Mouse (Mus musculus): Measurements from ENCODE around the gene Wipf2.
"Not testable (repeated sequence)": the region's sequence is repeated elsewhere in the genome, so short reads cannot be mapped to it uniquely, and the experiment has no call there.

The Wipf2 gene

DNA sequence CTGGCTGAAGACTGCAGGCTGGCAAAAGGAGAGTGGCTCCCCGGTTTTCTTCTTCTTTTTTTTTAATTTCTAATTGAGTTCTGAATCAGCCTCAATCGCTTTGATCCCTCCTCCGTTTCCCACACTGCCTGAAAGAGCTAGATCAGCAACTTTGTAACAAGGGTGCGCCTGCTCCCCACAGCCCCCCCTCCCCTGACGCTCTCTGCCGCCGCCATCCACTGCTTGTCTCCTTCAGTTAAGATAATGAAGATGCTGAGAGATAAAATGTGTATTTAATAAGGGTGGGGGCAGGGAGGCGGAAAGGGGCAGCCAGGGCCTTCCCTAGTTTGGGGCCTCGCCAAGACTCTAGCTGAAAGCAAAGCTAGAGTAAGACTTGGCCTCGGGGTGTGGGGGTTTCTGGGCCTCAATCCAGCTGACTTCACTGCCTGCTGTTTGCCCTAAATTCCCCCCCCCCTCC is 61.9 kb downstream of the Wipf2 start:
- in situ Hi-C loops (cut with MboI; ENCODE audit: low pct_unique_long_range_greater_than_20kb in 1 of 2, low sequenced_read_pairs in 2 of 2, unreplicated experiment in 1 of 2), result loop anchor here in 1 of 2 experiments (5.0 kb wide), 1 partner anchor 47 kb away; no protein-coding TSS in a partner anchor

DNA sequence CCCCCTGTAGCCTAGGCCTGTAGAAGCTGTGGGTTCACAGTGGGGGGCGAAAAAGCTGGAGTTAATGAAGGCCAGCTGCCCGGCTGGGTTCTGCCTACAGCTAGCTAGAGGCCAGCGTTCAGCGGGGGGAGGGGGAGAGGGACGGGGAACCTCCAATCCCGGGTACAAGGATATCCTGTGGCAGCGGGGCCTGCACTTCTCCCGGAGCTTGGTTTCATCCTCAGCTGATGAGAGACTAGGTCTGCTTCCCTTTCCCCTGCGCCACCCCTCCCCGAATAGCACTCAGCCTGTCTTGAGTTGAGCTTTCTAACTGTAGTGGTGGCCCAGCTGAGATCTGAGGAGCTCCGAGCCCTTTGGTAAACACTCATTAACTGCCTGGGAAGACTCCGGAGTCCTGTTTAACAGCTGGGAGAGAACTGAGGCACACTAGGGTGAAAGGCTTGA is 62.5 kb downstream of the Wipf2 start:
- in situ Hi-C loops (cut with MboI; ENCODE audit: low pct_unique_long_range_greater_than_20kb in 1 of 2, low sequenced_read_pairs in 2 of 2, unreplicated experiment in 1 of 2), result loop anchor here in 1 of 2 experiments (5.0 kb wide), 1 partner anchor 46 kb away; no protein-coding TSS in a partner anchor

DNA sequence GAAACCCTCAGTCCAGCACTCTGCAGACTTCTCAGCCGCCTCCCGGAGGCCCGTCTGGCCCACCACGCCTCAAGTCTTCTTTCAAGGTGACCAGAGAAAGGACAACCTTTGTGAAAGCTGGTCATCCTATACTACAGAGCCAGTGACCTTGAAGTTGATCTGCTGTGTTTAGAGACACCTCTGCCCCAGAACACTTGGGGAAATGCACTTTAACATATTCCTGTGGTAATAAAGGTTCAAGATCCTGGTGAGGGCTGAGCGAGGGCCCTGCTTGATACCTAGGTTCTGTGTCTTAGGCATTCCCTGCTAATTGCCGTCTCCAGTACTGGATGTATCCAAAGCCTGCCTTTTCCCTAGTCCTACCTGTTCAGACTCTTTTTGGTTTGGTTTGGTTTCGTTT is 63.1 kb downstream of the Wipf2 start:
- in situ Hi-C loops (cut with MboI; ENCODE audit: low pct_unique_long_range_greater_than_20kb in 1 of 2, low sequenced_read_pairs in 2 of 2, unreplicated experiment in 1 of 2), result loop anchor here in 1 of 2 experiments (5.0 kb wide), 1 partner anchor 46 kb away; no protein-coding TSS in a partner anchor

DNA sequence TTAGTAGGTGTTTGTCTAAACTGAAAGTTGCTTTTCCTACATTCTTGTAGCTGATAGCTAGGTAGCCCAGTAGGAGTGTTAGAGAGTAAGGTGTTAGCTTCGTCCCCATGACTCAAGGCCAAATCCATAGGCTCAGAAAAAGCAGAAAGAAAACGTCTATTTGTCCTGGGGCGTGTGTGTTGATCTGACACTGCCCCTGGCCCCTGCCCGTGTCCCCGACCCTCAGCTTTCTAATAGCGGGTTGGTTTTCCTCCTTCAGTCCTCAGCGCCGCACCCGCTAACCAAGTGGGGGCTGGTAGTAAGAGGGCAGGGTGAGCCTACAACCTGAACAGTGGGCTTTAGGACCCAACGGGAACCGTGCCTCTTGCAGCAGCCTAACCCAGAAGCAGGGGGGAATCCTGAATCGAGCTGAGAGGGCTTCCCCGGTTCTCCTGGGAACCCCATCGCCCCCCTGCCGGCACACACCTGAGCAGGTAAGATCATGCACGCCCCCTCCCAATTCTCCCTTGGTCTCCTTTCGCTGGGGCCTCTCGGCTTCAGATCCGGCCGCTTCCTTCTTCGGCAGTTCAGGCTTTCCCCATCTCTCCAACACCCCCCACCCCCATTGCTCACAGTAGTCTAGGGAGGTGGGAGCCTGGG is 64.1 kb downstream of the Wipf2 start, which contains the start of gene Rara:
Rara (plus strand) TSS at position 381 of the 639 bp plus-strand sequence.
- in situ Hi-C loops (cut with MboI; ENCODE audit: low pct_unique_long_range_greater_than_20kb in 1 of 2, low sequenced_read_pairs in 2 of 2, unreplicated experiment in 1 of 2), result loop anchor here in 1 of 2 experiments (5.0 kb wide), 1 partner anchor 45 kb away; no protein-coding TSS in a partner anchor

DNA sequence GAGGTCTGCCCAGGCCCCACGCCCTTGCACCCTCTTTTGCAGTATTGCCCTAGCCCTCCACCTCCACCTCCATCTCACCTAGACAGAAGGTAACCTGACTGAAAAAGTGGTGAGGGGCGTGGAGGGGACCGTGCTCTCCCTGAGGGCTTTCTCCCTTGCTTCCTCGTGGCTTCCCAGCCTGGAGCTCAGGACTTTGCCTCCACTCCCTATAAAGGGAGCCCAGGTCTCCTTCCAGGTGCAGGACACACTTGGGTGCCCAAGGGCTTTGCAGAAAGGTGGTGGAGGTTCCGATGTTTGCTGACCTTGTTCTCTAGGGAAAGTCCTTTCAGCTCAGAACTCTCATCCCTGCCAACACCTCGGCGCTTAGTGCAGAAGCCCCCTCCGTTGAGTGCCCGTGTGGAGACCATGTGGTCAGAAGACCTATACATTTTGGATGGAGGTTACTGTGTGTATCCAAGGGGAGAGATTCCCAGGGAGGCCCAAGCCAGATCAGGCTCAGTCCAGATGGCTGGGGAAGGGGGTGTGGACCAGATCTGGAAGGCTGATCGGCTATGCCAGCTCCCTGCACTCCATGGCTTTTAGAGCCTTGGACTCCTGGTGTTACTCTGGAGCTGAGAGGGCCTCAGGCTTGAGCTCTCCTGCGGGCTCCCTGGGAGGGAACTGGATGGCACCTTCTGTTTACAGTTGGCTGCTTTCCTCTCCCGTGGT is 64.9 kb downstream of the Wipf2 start:
- in situ Hi-C loops (cut with MboI; ENCODE audit: low pct_unique_long_range_greater_than_20kb in 1 of 2, low sequenced_read_pairs in 2 of 2, unreplicated experiment in 1 of 2), result loop anchor here in 1 of 2 experiments (5.0 kb wide), 1 partner anchor 44 kb away; no protein-coding TSS in a partner anchor

DNA sequence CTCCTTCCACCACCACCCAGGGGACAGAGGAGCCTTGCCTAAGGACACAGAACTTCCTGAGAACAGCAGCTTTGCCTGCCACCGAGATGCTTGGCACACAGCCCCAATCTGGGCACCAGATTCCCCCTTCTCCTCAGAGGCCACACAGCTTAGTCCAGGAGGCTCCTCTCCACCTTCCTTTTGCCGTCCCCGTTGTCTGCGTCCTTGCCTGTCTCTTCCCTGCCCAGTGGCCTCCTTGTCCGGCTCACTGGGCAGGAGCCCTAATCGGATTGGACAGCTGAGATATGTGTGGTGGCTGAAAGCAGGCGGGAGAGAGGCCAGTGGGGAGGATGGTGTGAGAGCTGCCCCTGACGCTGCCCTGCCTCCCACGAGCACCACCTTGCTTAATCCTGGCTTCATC is 66.1 kb downstream of the Wipf2 start:
- in situ Hi-C loops (cut with MboI; ENCODE audit: low pct_unique_long_range_greater_than_20kb in 1 of 2, low sequenced_read_pairs in 2 of 2, unreplicated experiment in 1 of 2), result loop anchor here in 1 of 2 experiments (5.0 kb wide), 1 partner anchor 43 kb away; no protein-coding TSS in a partner anchor

DNA sequence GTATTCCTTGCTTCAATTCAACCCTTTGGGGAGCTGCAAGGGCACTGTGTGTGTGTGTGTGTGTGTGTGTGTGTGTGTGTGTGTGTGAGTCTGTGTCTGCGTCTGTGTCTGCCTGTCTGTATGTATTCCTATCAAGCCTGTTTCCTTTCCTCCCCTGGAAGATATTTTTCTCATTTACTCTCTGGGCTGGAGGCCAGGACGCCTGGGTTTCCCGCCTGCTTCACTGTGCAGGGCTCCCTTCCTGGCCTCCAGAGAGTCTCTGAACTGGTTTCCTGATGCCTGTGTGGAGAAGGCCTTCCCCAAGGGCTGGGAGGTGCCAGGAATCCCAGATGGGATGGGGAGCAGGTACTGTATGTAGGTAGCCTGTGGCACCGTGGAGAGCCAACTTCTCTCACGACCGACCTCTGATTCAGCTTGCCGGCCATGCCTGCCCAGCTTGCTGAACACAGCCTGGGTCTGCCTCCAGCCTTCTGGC is 66.7 kb downstream of the Wipf2 start:
- in situ Hi-C loops (cut with MboI; ENCODE audit: low pct_unique_long_range_greater_than_20kb in 1 of 2, low sequenced_read_pairs in 2 of 2, unreplicated experiment in 1 of 2), result no loop called here

DNA sequence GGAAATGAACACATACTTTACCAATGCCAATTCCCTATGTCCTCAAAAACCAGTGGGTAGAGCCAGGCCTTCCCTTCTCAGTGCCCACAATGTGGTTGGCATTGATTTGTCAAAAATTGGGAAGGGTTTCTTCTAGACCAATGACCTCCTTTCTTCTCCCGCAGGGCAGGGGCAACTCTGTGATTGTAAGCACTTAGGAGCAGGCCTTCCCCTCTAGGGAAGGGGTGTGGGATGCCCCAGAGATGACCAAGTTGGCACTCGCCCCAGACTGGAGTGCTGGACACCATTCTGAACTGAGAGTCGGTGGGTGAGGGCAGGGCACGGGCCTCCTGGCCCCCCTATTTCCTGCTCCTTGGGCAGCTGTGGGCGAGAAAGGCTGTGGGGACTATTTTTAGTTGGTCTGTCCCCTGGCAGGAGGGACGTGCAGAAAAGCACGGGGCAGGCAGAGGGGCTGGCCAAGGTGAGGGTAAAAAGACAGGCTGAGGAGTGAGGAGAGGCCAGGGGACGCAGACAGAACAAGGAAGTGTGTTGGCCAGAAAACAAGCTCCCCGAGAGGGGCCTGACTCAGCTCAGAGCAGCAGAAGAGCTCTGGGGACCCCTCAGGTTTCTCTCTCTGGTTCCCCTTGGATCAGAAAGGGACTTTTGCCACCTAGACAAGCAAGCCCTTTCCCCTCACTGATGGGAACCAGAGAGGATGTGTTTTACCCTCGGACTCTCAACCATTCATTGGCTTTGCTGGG is 67.5 kb downstream of the Wipf2 start:
- in situ Hi-C loops (cut with MboI; ENCODE audit: low pct_unique_long_range_greater_than_20kb in 1 of 2, low sequenced_read_pairs in 2 of 2, unreplicated experiment in 1 of 2), result no loop called here

DNA sequence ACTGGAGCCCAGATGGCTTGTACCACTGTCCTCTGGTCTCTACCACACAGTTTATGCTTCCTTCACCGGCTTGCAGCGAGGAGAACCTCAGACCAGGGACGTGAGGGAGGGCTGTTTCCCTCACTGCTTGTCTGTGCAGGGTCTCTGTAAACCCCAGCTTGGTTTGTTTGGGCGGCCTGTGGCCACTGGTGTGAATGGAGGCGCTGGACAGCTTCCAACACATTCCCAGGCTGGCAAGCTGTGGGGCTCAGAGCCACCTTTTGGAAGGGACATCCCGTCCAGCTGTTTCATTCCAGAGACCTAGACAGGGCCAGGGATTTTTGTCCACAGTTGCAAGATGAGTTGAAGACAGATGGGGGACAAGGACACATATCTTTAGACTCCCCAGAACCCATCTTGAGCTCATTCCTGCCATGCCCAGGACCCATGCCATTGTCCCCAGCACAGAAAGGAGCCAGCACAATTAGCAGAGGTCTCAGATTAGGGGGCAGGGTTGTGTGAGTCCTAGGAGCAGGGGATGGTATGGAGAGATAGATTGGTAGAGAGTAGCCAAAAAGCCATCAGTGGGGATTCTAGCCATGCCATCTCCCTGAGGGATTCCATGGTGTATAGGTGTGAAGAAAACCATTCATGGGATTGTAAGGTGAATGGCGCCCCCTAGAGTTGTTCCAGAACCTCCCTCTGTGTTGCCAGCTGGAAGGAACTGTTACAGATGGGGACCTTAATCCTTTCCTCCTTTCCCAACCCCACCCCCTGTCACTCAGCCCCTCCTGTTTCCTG is 68.3 kb downstream of the Wipf2 start:
- in situ Hi-C loops (cut with MboI; ENCODE audit: low pct_unique_long_range_greater_than_20kb in 1 of 2, low sequenced_read_pairs in 2 of 2, unreplicated experiment in 1 of 2), result no loop called here

DNA sequence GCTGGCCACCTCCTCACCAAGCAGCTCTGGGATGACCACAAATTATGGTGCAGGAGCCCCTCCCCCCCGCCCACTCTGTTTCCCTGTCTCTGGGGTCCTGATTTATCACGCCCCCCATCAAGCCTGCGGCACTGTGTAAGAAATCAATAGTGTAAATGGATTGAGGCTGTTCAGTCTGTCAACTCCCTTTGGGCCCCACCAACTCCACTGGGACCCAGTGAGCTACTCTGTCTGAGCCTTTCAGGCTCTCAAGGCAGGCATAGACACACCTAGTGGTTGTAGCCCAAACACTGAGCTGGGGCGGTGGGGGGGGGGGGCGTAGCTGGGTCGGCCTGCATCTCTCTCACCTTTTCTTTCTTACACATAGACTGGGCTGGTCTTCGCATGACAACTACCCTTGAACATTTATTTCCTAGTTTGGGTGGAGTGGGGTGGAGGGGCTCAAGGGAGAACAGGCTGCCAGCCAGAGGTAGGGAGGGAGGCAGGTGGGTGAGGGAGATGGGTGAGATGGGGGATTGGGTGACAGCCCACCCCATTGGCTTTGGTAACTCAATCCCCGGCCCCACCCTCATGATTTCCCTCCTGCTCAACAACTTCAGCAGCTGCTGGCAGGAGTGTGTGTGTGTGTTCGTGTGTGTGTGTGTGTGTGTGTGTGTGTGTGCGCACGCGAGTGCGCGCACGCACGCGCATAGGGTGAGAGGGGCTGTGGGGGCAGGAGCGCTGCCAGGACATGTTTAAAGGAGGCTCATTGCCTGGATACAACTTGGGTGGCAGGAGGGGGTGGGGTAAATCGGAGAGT is 69.1 kb downstream of the Wipf2 start:
- in situ Hi-C loops (cut with MboI; ENCODE audit: low pct_unique_long_range_greater_than_20kb in 1 of 2, low sequenced_read_pairs in 2 of 2, unreplicated experiment in 1 of 2), result no loop called here

DNA sequence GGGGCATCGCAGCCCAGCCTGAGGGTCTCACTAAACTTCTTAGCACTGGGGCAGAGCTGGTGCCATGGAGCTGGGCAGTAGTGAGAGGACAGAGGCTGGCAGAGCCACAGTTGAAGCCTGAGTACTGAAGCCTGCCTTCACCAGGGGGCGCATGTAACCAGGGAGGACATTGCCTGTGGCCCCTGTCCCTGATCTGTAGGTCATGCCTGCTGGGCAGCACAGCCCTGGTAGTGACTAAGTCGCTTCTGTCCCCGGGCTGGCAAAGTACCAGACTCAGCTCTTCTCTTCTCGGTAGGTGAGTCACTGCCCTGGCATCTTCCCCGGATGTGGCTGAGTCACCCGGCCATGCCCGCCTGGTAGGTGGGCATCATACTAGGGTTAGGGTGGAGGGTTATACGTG is 69.7 kb downstream of the Wipf2 start:
- in situ Hi-C loops (cut with MboI; ENCODE audit: low pct_unique_long_range_greater_than_20kb in 1 of 2, low sequenced_read_pairs in 2 of 2, unreplicated experiment in 1 of 2), result no loop called here

DNA sequence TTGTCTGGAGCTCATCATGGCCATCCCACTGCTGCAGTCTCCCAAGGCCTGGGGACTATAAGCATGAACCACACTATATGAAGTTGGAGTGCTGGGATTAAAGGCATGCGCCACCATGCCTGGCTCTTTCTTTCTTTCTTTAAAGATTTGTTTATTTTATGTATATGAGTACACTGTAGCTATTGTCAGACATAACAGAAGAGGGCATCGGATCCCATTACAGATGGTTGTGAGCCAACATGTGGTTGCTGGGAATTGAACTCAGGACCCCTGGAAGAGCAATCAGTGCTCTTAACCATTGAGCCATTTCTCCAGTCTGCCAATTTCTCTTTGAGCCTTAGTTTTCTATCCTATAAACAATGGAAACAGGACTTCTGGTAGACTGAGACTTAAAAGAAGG is 70.4 kb downstream of the Wipf2 start:
- in situ Hi-C loops (cut with MboI; ENCODE audit: low pct_unique_long_range_greater_than_20kb in 1 of 2, low sequenced_read_pairs in 2 of 2, unreplicated experiment in 1 of 2), result not testable (repeated sequence)

DNA sequence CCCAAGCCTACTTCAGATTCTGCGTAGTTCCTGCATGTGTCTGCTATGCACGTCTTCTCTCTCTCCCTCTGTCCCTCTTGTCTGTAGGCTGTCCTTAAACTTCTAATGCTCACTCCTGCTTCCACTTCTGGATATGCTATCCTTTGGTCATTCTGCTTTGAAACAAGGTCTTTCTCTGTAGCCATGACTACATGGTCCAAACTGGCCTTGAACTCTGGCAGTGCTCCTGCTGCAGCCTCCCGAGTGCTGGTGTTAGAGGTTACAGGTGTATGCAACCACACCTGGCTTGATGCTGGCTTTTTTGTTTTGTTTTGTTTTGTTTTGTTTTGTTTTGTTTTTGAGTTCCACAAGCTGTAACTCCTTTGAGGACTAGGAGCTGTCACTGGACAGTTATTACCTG is 70.9 kb downstream of the Wipf2 start:
- in situ Hi-C loops (cut with MboI; ENCODE audit: low pct_unique_long_range_greater_than_20kb in 1 of 2, low sequenced_read_pairs in 2 of 2, unreplicated experiment in 1 of 2), result no loop called here

DNA sequence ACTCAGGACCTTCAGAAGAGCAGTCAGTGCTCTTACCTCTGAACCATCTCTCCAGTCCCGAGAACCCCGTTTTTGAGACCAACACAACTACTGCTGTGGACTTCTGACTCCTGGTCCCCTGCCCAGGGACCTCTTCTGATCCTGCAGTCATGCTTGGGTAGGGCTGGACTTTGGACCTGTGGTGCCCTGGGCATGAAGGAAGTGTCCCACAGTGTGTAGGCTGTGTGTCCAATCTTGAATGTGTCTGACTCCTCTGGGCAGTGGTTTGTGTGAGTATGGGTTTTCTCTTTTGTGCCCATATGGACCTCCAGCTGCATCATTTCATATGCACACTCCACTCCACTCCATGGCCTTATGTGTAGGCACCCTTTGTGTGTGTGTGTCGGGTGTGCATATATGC is 71.7 kb downstream of the Wipf2 start:
- in situ Hi-C loops (cut with MboI; ENCODE audit: low pct_unique_long_range_greater_than_20kb in 1 of 2, low sequenced_read_pairs in 2 of 2, unreplicated experiment in 1 of 2), result loop anchor here in 1 of 2 experiments (5.0 kb wide), 1 partner anchor 37 kb away; no protein-coding TSS in a partner anchor

DNA sequence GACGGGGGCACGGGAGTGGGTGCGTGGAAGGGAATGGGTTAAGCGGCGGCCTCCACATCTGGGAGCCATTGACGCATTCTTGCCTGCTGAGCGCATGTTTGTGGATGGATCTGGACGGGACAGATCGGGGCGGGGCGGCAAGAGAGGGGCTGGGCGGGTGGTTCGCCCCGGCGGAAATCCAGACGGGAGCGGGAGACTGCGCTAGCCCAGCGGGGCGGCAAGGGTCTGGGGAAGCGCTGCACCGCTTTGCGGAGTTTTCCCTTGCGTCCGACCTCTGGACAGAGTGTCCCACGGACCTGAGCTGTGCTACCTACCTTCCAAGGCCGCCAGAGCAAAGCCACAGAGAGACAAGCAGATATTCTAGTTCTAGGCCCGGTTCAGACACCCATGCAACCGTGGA is 72.7 kb downstream of the Wipf2 start:
- in situ Hi-C loops (cut with MboI; ENCODE audit: low pct_unique_long_range_greater_than_20kb in 1 of 2, low sequenced_read_pairs in 2 of 2, unreplicated experiment in 1 of 2), result loop anchor here in 1 of 2 experiments (5.0 kb wide), 1 partner anchor 36 kb away; no protein-coding TSS in a partner anchor

DNA sequence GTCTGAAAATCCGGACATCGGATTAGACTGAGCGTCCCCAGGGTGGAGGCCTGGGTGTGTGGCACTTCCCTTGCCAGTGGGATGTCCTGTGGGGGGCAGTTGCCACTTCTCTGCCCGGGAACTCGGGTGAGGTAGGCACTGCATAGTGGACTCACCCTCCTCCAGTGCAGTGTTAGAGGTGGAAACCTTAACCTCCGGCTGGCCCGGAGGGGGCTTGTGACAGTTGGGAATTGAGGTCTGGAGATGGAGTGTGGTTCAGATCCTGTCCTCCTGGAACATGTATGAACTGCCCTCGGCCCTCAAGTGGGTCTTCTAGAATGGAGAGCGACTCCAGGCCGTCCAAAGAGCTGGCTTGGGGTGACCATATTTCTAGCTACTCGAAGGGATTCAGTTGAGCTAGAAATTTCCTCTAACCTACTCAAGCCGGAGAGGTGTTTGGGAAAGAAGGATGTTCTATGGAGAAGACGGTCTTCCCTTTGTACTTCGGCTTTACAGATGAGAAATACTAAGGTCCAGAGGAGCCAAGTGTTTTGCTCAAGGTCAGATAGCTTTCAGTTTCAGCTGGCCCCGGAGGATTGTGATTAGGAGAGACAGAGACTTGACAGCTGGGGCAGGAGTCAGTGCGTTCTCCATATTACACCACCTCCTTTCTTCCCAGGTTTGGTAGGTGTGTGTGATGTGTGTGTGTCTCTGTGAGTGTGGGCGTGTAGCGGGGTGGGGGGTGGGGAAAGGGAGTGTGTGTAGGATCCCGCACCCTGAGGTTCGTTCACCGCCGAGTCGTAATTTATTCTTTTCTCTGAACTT is 73.4 kb downstream of the Wipf2 start:
- in situ Hi-C loops (cut with MboI; ENCODE audit: low pct_unique_long_range_greater_than_20kb in 1 of 2, low sequenced_read_pairs in 2 of 2, unreplicated experiment in 1 of 2), result loop anchor here in 1 of 2 experiments (5.0 kb wide), 1 partner anchor 35 kb away; no protein-coding TSS in a partner anchor

Measured in mouse embryonic stem cell (cell line).